In the genomic region with DNA sequence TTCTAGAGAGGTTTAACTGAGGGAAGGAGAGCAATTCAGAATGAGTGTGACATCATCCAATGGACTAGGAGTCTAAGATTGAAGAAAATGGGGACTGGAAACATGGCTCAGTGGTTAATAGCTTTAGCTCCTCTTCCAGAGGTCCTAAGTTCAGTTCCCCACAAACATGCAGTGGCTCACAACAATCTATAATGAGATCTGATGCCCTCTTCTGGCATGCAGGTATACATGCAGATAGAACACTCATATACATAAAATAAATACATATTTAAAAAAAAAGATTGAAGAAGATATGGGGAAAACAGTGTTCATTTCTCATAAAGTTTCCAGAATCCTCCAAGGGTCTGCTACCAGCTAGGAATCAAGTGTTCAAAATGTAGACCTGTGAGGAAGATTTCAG, we compare ENCODE assay signal across 24 mouse cellular contexts. TPM values are rescaled to one million over a fixed set of nuclear protein-coding genes. Genes with fewer than 3 reads are reported as not detected.
DNase-seq lines count a peak whose midpoint lies in the region; ATAC-seq and TF ChIP-seq lines count a peak whose summit lies in the region.
"Had no signal": no experiment of that assay in that cellular context is flagged by ENCODE, and none has a peak within 500 bp of the region (broad histone marks: within the 10 kb centered on the region; RNA-seq: fewer than 3 reads in every experiment).

No protein-coding gene starts in this region.

- H3K9me3 ChIP-seq in kidney, postnatal 0 days (replicated peaks; ENCODE audit: low read length), result no peaks in the 10 kb centered on the region
- H3K9me3 ChIP-seq in liver, postnatal 0 days (ENCODE audit: low read length), result no peaks in the 10 kb centered on the region
- H3K9me3 ChIP-seq in CH12.LX (replicated peaks; ENCODE audit: low read length), result peaks cover 2% of the 10 kb centered on the region
- H3K9me3 ChIP-seq in hindbrain, postnatal 0 days (ENCODE audit: low read length), result no peaks in the 10 kb centered on the region
- H3K9me3 ChIP-seq: forebrain, embryonic 15.5 days; G1E; heart, embryonic 10.5 days; heart, embryonic 13.5 days; hindbrain, embryonic 12.5 days; hindbrain, embryonic 15.5 days had no signal

- no peaks in the 10 kb centered on the region for H3K79me2 ChIP-seq in CH12.LX (replicated peaks; ENCODE audit: control insufficient read depth, extremely low read depth, insufficient read depth, poor library complexity, severe bottlenecking)

- H3K9ac ChIP-seq in kidney, postnatal 0 days (ENCODE audit: low read depth, low read length), result no peak overlapping the region
- no peak overlapping the region for H3K9ac ChIP-seq in liver, postnatal 0 days (replicated peaks)
- no peak overlapping the region for H3K9ac ChIP-seq in CH12.LX (ENCODE audit: insufficient read depth, low read depth)
- no peak overlapping the region for H3K9ac ChIP-seq in hindbrain, postnatal 0 days (replicated peaks; ENCODE audit: low read length)
- H3K9ac ChIP-seq: forebrain, embryonic 15.5 days; heart, embryonic 13.5 days; hindbrain, embryonic 12.5 days; hindbrain, embryonic 15.5 days had no signal

- TF ChIP-seq CTCF in kidney, postnatal 0 days (IDR thresholded peaks at IDR 0.05; ENCODE audit: low read depth), result peak; percentile 38; the same call in 1 of the 2 replicates
- no peak for TF ChIP-seq CTCF in kidney, adult 2 months (conservative IDR thresholded peaks at IDR 0.05; ENCODE audit: insufficient read depth, insufficient read length, low read depth, low read length)
- TF ChIP-seq CTCF in liver, postnatal 0 days (IDR thresholded peaks at IDR 0.05; ENCODE audit: low read depth), result peak; percentile 21; the same call in 1 of the 2 replicates
- TF ChIP-seq CTCF in CH12.LX (conservative IDR thresholded peaks at IDR 0.05 in 1 of 2, IDR thresholded peaks at IDR 0.05 in 1 of 2; ENCODE audit: low read depth in 2 of 2, low read length in 2 of 2), result peak in 1 of 2 experiments; percentile 33; a peak in 2 of 4 replicates
- peak; percentile 14 for TF ChIP-seq CTCF in Patski (IDR thresholded peaks at IDR 0.05)
- TF ChIP-seq CTCF in hindbrain, postnatal 0 days (IDR thresholded peaks at IDR 0.05; ENCODE audit: low read depth), result no peak

- TF ChIP-seq EP300 in liver, postnatal 0 days (IDR thresholded peaks at IDR 0.05; ENCODE audit: low read depth), result no peak
- no peak for TF ChIP-seq EP300 in CH12.LX (IDR thresholded peaks at IDR 0.05; ENCODE audit: low read length)

- H3K36me3 ChIP-seq in kidney, postnatal 0 days (ENCODE audit: insufficient read depth, low read length), result no peaks in the 10 kb centered on the region
- H3K36me3 ChIP-seq in kidney, adult 2 months (ENCODE audit: control insufficient read depth, insufficient read depth, low read length), result no peaks in the 10 kb centered on the region
- H3K36me3 ChIP-seq in liver, postnatal 0 days (replicated peaks; ENCODE audit: insufficient read depth, low read length), result no peaks in the 10 kb centered on the region
- H3K36me3 ChIP-seq in CH12.LX (replicated peaks in 1 of 2; ENCODE audit: control insufficient read depth in 1 of 2, insufficient read depth in 1 of 2, low read length in 1 of 2), result no peaks in the 10 kb centered on the region
- no peaks in the 10 kb centered on the region for H3K36me3 ChIP-seq in hindbrain, postnatal 0 days (ENCODE audit: insufficient read depth, low read length)
- H3K36me3 ChIP-seq: forebrain, embryonic 15.5 days; G1E; heart, embryonic 10.5 days; heart, embryonic 13.5 days; hindbrain, embryonic 12.5 days; hindbrain, embryonic 15.5 days had no signal

- no peak overlapping the region for H3K4me3 ChIP-seq in kidney, postnatal 0 days (replicated peaks; ENCODE audit: low read depth, low read length)
- no peak overlapping the region for H3K4me3 ChIP-seq in kidney, adult 2 months (ENCODE audit: insufficient read depth, low read depth, low read length)
- no peak overlapping the region for H3K4me3 ChIP-seq in liver, postnatal 0 days (ENCODE audit: low read depth, low read length)
- H3K4me3 ChIP-seq in CH12.LX (replicated peaks in 1 of 3; ENCODE audit: low read depth in 2 of 3, low read length in 2 of 3, poor library complexity in 1 of 3), result no peak overlapping the region
- H3K4me3 ChIP-seq in hindbrain, postnatal 0 days (ENCODE audit: low read length), result no peak overlapping the region
- H3K4me3 ChIP-seq: forebrain, embryonic 15.5 days; heart, embryonic 10.5 days; heart, embryonic 13.5 days; hindbrain, embryonic 12.5 days; hindbrain, embryonic 15.5 days had no signal

- TF ChIP-seq RAD21 in CH12.LX (IDR thresholded peaks at IDR 0.05; ENCODE audit: low read depth, low read length), result no peak; the same call in none of the 2 replicates

- CTCF ChIA-PET in Patski (lab: Charles Lee), result interaction anchor here (1.0 kb wide), 1 partner anchor 19 kb away, joined by 3 read pairs; no protein-coding TSS in a partner anchor

- TF ChIP-seq POLR2A in kidney, adult 2 months (IDR thresholded peaks at IDR 0.05; ENCODE audit: low read depth, low read length), result no peak
- TF ChIP-seq POLR2A in CH12.LX (IDR thresholded peaks at IDR 0.05; ENCODE audit: low read depth, low read length), result no peak

- H3K27me3 ChIP-seq in kidney, postnatal 0 days (ENCODE audit: insufficient read depth, low read length), result no peaks in the 10 kb centered on the region
- no peaks in the 10 kb centered on the region for H3K27me3 ChIP-seq in kidney, adult 2 months (replicated peaks; ENCODE audit: control insufficient read depth, insufficient read depth, low read length)
- H3K27me3 ChIP-seq in liver, postnatal 0 days (ENCODE audit: insufficient read depth, low read length), result 0 out of 2 replicates have a peak, but pooled peaks cover 4% of the 10 kb centered on the region
- H3K27me3 ChIP-seq in CH12.LX (replicated peaks) (peaks cover 11% of the 10 kb centered on the region), Patski (no peaks in the 10 kb centered on the region)
- no peaks in the 10 kb centered on the region for H3K27me3 ChIP-seq in hindbrain, postnatal 0 days (ENCODE audit: insufficient read depth, low read length)
- H3K27me3 ChIP-seq: forebrain, embryonic 15.5 days; hindbrain, embryonic 15.5 days had no signal

- H3K4me1 ChIP-seq in kidney, postnatal 0 days (replicated peaks; ENCODE audit: insufficient read depth, low read length), result peaks cover 20% of the 10 kb centered on the region
- peaks cover 20% of the 10 kb centered on the region; the same call in 1 of the 2 replicates for H3K4me1 ChIP-seq in kidney, adult 2 months (ENCODE audit: control insufficient read depth, insufficient read depth, low read length)
- H3K4me1 ChIP-seq in liver, postnatal 0 days (ENCODE audit: insufficient read depth), result peaks cover 8% of the 10 kb centered on the region
- peaks cover 3 to 19% of the 10 kb centered on the region in 2 experiments; a peak in 2 of 4 replicates for H3K4me1 ChIP-seq in CH12.LX (ENCODE audit: control insufficient read depth in 1 of 2, insufficient read depth in 2 of 2)
- no peaks in the 10 kb centered on the region for H3K4me1 ChIP-seq in hindbrain, postnatal 0 days (ENCODE audit: insufficient read depth, low read length)

- no peak overlapping the region for H3K27ac ChIP-seq in kidney, postnatal 0 days
- H3K27ac ChIP-seq in kidney, adult 2 months (ENCODE audit: insufficient read depth, low read depth, low read length), result no peak overlapping the region
- H3K27ac ChIP-seq in liver, postnatal 0 days (ENCODE audit: low read depth), result no peak overlapping the region
- no peak overlapping the region for H3K27ac ChIP-seq in CH12.LX (ENCODE audit: insufficient read depth, low read depth)
- no peak overlapping the region for H3K27ac ChIP-seq in hindbrain, postnatal 0 days
- H3K27ac ChIP-seq: forebrain, embryonic 15.5 days; heart, embryonic 10.5 days; heart, embryonic 13.5 days; hindbrain, embryonic 12.5 days; hindbrain, embryonic 15.5 days had no signal

- in situ Hi-C loops in CH12.LX (cut with MboI; ENCODE audit: low pct_ligation_motif_present, low pct_unique_long_range_greater_than_20kb, low sequenced_read_pairs) (no loop called here), Patski (cut with MboI; ENCODE audit: low pct_unique_long_range_greater_than_20kb) (no loop called here)

- POLR2A ChIA-PET in Patski (lab: Charles Lee), result no interaction called here

- dilution Hi-C loops in CH12.LX (cut with MboI; ENCODE audit: extremely low pct_ligation_motif_present, extremely low pct_unique_long_range_greater_than_20kb, low sequenced_read_pairs), result no loop called here

- no peak overlapping the region for H3K4me2 ChIP-seq in kidney, postnatal 0 days (ENCODE audit: low read length)
- no peak overlapping the region for H3K4me2 ChIP-seq in liver, postnatal 0 days (ENCODE audit: low read depth, low read length)
- H3K4me2 ChIP-seq in CH12.LX (ENCODE audit: insufficient read depth, low read depth, poor library complexity, severe bottlenecking), result no peak overlapping the region
- no peak overlapping the region for H3K4me2 ChIP-seq in hindbrain, postnatal 0 days (ENCODE audit: low read depth, low read length)
- H3K4me2 ChIP-seq: forebrain, embryonic 15.5 days; heart, embryonic 13.5 days; hindbrain, embryonic 12.5 days; hindbrain, embryonic 15.5 days had no signal

- no peak for DNase-seq in kidney, postnatal 0 days (ENCODE audit: low spot score)
- no peak for DNase-seq in kidney, adult 2 months
- no peak for DNase-seq in liver, postnatal 0 days
- DNase-seq in liver (no peak), CH12.LX (ENCODE audit: extremely low read depth) (no peak), Patski (ENCODE audit: low read depth, low spot score) (no peak)
- DNase-seq in hindbrain, postnatal 0 days (ENCODE audit: low spot score), result no peak
- no peak for DNase-seq in cerebellum, adult 9-10 months
- DNase-seq: adrenal gland, adult 8-10 months; adrenal gland, postnatal 25 days; cerebellum, adult 11-12 months; cerebellum, adult 8-10 months; cerebellum, postnatal 14 days; gastrocnemius, postnatal 25 days; heart, adult 18-20 months; heart, postnatal 14 days had no signal

- ATAC-seq in kidney, postnatal 0 days (replicated peaks; ENCODE audit: low FRiP score, low read depth), result no peak
- ATAC-seq in liver, postnatal 0 days, result no peak
- ATAC-seq in Patski, result no peak
- no peak for ATAC-seq in hindbrain, postnatal 0 days
- ATAC-seq: activated CD4-positive, CD25-positive, alpha-beta regulatory T cell, adult 4 months; forebrain, embryonic 15.5 days had no signal

RNA-seq across cellular contexts. Expression of gene Ezh1, which starts 9.2 kb away (rescaled TPM):
- 18.6 and 20.3 TPM in 2 replicates for polyA plus RNA-seq in kidney, postnatal 0 days (2015; fragmentation: Nextera tagmentation; extraction: Ambion mirVana)
- 44.8 and 48.5 TPM in 2 replicates for polyA plus RNA-seq in kidney, adult 2 months (2012; rRNA removed)
- polyA plus RNA-seq in liver, postnatal 0 days (2015; fragmentation: Nextera tagmentation; extraction: Ambion mirVana), result 4.2 and 5.0 TPM in 2 replicates
- 11.1 and 15.3 TPM in 2 replicates for total RNA-seq in CH12.LX (2012; rRNA removed)
- 8.5 and 8.7 TPM in 2 replicates for total RNA-seq in CH12.LX (2014; rRNA removed)
- 10.8 and 12.1 TPM in 2 replicates for polyA plus RNA-seq in CH12.LX (2012; ENCODE audit: insufficient read length, low read depth)
- polyA plus RNA-seq in Patski (2021), result 52.0 TPM
- 26.7 and 27.6 TPM in 2 replicates for total RNA-seq in hindbrain, postnatal 0 days (2014; rRNA removed)
- 20.1 and 22.2 TPM in 2 replicates for polyA plus RNA-seq in hindbrain, postnatal 0 days (2015; fragmentation: Nextera tagmentation; extraction: Ambion mirVana)

RNA-seq across cellular contexts. Expression of gene Ramp2, which starts 10.4 kb away (rescaled TPM):
- 242 and 247 TPM in 2 replicates for polyA plus RNA-seq in kidney, postnatal 0 days (2015; fragmentation: Nextera tagmentation; extraction: Ambion mirVana)
- 75.9 and 86.6 TPM in 2 replicates for polyA plus RNA-seq in kidney, adult 2 months (2012; rRNA removed)
- polyA plus RNA-seq in liver, postnatal 0 days (2015; fragmentation: Nextera tagmentation; extraction: Ambion mirVana), result 34.8 and 38.4 TPM in 2 replicates
- total RNA-seq in CH12.LX (2012; rRNA removed) (1.3 and 1.5 TPM in 2 replicates), CH12.LX (2014; rRNA removed) (0.26 TPM in 1 of 2 replicates, not detected in the other)
- polyA plus RNA-seq in CH12.LX (2012; ENCODE audit: insufficient read length, low read depth) (0.33 and 0.80 TPM in 2 replicates), Patski (2021) (27.3 TPM)
- 66.1 and 72.7 TPM in 2 replicates for total RNA-seq in hindbrain, postnatal 0 days (2014; rRNA removed)
- 108 and 111 TPM in 2 replicates for polyA plus RNA-seq in hindbrain, postnatal 0 days (2015; fragmentation: Nextera tagmentation; extraction: Ambion mirVana)
- total RNA-seq: hematopoietic stem cell, adult 5-6 weeks had no signal
- polyA plus RNA-seq: activated CD4-positive, CD25-positive, alpha-beta regulatory T cell, adult 4 months had no signal

RNA-seq across cellular contexts. Expression of gene Vps25, which starts 18.1 kb away (rescaled TPM):
- 179 and 180 TPM in 2 replicates for polyA plus RNA-seq in kidney, postnatal 0 days (2015; fragmentation: Nextera tagmentation; extraction: Ambion mirVana)
- 112 and 116 TPM in 2 replicates for polyA plus RNA-seq in kidney, adult 2 months (2012; rRNA removed)
- polyA plus RNA-seq in liver, postnatal 0 days (2015; fragmentation: Nextera tagmentation; extraction: Ambion mirVana), result 75.9 and 81.1 TPM in 2 replicates
- total RNA-seq in CH12.LX (2012; rRNA removed) (102 and 132 TPM in 2 replicates), CH12.LX (2014; rRNA removed) (97.7 and 105 TPM in 2 replicates)
- polyA plus RNA-seq in CH12.LX (2012; ENCODE audit: insufficient read length, low read depth) (210 and 211 TPM in 2 replicates), Patski (2021) (104 TPM)
- total RNA-seq in hindbrain, postnatal 0 days (2014; rRNA removed), result 66.1 and 82.1 TPM in 2 replicates
- 134 and 137 TPM in 2 replicates for polyA plus RNA-seq in hindbrain, postnatal 0 days (2015; fragmentation: Nextera tagmentation; extraction: Ambion mirVana)

RNA-seq across cellular contexts. Expression of gene Wnk4, which starts 24.9 kb away (rescaled TPM):
- 47.0 and 48.8 TPM in 2 replicates for polyA plus RNA-seq in kidney, postnatal 0 days (2015; fragmentation: Nextera tagmentation; extraction: Ambion mirVana)
- polyA plus RNA-seq in kidney, adult 2 months (2012; rRNA removed), result 134 and 160 TPM in 2 replicates
- polyA plus RNA-seq in liver, postnatal 0 days (2015; fragmentation: Nextera tagmentation; extraction: Ambion mirVana), result 1.6 and 2.2 TPM in 2 replicates
- total RNA-seq in CH12.LX (2012; rRNA removed) (0.85 and 1.2 TPM in 2 replicates), CH12.LX (2014; rRNA removed) (0.62 and 0.90 TPM in 2 replicates)
- polyA plus RNA-seq in CH12.LX (2012; ENCODE audit: insufficient read length, low read depth) (5.4 and 7.8 TPM in 2 replicates), Patski (2021) (53.9 TPM)
- total RNA-seq in hindbrain, postnatal 0 days (2014; rRNA removed), result 1.5 and 2.5 TPM in 2 replicates
- polyA plus RNA-seq in hindbrain, postnatal 0 days (2015; fragmentation: Nextera tagmentation; extraction: Ambion mirVana), result 6.5 and 8.0 TPM in 2 replicates
- total RNA-seq: hematopoietic stem cell, adult 5-6 weeks had no signal

RNA-seq across cellular contexts. Expression of gene Cntd1, which starts 43.4 kb away (rescaled TPM):
- polyA plus RNA-seq in kidney, postnatal 0 days (2015; fragmentation: Nextera tagmentation; extraction: Ambion mirVana), result 1.5 and 2.0 TPM in 2 replicates
- 1.3 and 1.6 TPM in 2 replicates for polyA plus RNA-seq in kidney, adult 2 months (2012; rRNA removed)
- 0.19 and 0.29 TPM in 2 replicates for polyA plus RNA-seq in liver, postnatal 0 days (2015; fragmentation: Nextera tagmentation; extraction: Ambion mirVana)
- total RNA-seq in CH12.LX (2012; rRNA removed) (2.5 and 3.4 TPM in 2 replicates), CH12.LX (2014; rRNA removed) (0.65 and 0.98 TPM in 2 replicates)
- polyA plus RNA-seq in CH12.LX (2012; ENCODE audit: insufficient read length, low read depth) (0.85 and 0.96 TPM in 2 replicates), Patski (2021) (1.0 TPM)
- total RNA-seq in hindbrain, postnatal 0 days (2014; rRNA removed), result 0.10 TPM in 1 of 2 replicates, not detected in the other
- polyA plus RNA-seq in hindbrain, postnatal 0 days (2015; fragmentation: Nextera tagmentation; extraction: Ambion mirVana), result 0.66 and 0.89 TPM in 2 replicates

Comparison
In these comparisons a context has a peak if more than half of its experiments do, and no peak if none do; other contexts are left out.
1. CTCF ChIP-seq: peak in kidney, postnatal 0 days (single experiment), liver, postnatal 0 days (single experiment) and Patski (single experiment); none in kidney, adult 2 months (single experiment) and hindbrain, postnatal 0 days (single experiment).
2. RNA of gene Ramp2, which starts 10.4 kb away (polyA plus RNA-seq): 242 to 247 TPM in kidney, postnatal 0 days, 108 to 111 TPM in hindbrain, postnatal 0 days, 75.9 to 86.6 TPM in kidney, adult 2 months, 34.8 to 38.4 TPM in liver, postnatal 0 days and 27.3 TPM in Patski (single experiment); 0.33 to 0.80 TPM in CH12.LX; every median in the first group is over 10 times any median in the second.